Mouse (Mus musculus) kidney, adult 2 months (tissue): ENCODE measurements at regions not wholly inside any gene's neighbourhood (a gene's known extent, or its start where the extent isn't known, plus 50 kb on each side); places are given as distances from the start of the nearest gene placed in this dataset.

ENCODE experiments used
- CTCF ChIP-seq: fragments of 200-500 bp; conservative IDR thresholded peaks from 2 replicates; pipeline ENCODE4 v1.5.1; 2011; ENCODE audit warnings: low read depth, mild to moderate bottlenecking, control low read depth, low read length, moderate library complexity, mixed read lengths; ENCODE audit not compliant: insufficient read depth, insufficient read length
- POLR2A ChIP-seq: fragments of 200-500 bp; IDR thresholded peaks from one replicate; pipeline ENCODE4 v1.6.1; 2011; ENCODE audit warnings: low read depth, low read length, control low read depth

GRCm38 (mm10) chr14:15970321-15970720 lies 278.8 kb upstream of the Ngly1 start:
- no peak for TF ChIP-seq CTCF
- TF ChIP-seq POLR2A: no peak
